Mouse (Mus musculus) stomach, postnatal 0 days (tissue): ENCODE measurements at regions not wholly inside any gene's neighbourhood (a gene's known extent, or its start where the extent isn't known, plus 50 kb on each side); places are given as distances from the start of the nearest gene placed in this dataset.

ENCODE experiments used
- ATAC-seq: fragments of 200-750 bp; cut with Nextera tagmentation; 2 replicates; pipeline ENCODE4 v1.8.0; 2017; ENCODE audit not compliant: low FRiP score, low TSS enrichment
- DNase-seq: peaks from one replicate; pipeline ENCODE4 v3.0.0-alpha.2; 2016; ENCODE audit warnings: low spot score
- H3K27ac ChIP-seq: fragments of 300-500 bp; sonication (generic); replicated peaks from 2 replicates; pipeline ENCODE4 v1.5.1; 2014; ENCODE audit warnings: mild to moderate bottlenecking, control low read depth
- H3K27me3 ChIP-seq: fragments of 300-500 bp; sonication (generic); 2 replicates; pipeline ENCODE4 v1.6.1; 2014; ENCODE audit warnings: low read length; ENCODE audit not compliant: control insufficient read depth, insufficient read depth
- H3K36me3 ChIP-seq: fragments of 300-500 bp; sonication (generic); 2 replicates; pipeline ENCODE4 v1.6.1; 2014; ENCODE audit warnings: low read length, mixed read lengths; ENCODE audit not compliant: control insufficient read depth, insufficient read depth
- H3K4me1 ChIP-seq: fragments of 300-500 bp; sonication (generic); replicated peaks from 2 replicates; pipeline ENCODE4 v1.6.1; 2014; ENCODE audit warnings: antibody characterized with exemption; ENCODE audit not compliant: control insufficient read depth, insufficient read depth
- H3K4me2 ChIP-seq: fragments of 300-500 bp; sonication (generic); replicated peaks from 2 replicates; pipeline ENCODE4 v1.6.1; 2014; ENCODE audit warnings: low read depth, mild to moderate bottlenecking, control low read depth, moderate library complexity
- H3K4me3 ChIP-seq: fragments of 300-500 bp; sonication (generic); 2 replicates; pipeline ENCODE4 v1.5.1; 2014; ENCODE audit warnings: low read depth, low read length, control low read depth
- H3K9ac ChIP-seq: fragments of 300-500 bp; sonication (generic); 2 replicates; pipeline ENCODE4 v1.6.1; 2014; ENCODE audit warnings: mild to moderate bottlenecking, low read length, control low read depth, mixed read lengths
- H3K9me3 ChIP-seq: fragments of 300-500 bp; sonication (generic); 2 replicates; pipeline ENCODE4 v1.6.1; 2016; ENCODE audit warnings: low read length; ENCODE audit not compliant: control insufficient read depth
- CTCF ChIP-seq: IDR thresholded peaks from 2 replicates; pipeline ENCODE4 v1.5.1; 2016; ENCODE audit warnings: antibody characterized with exemption, low read depth, mild to moderate bottlenecking, moderate library complexity
- EP300 ChIP-seq: optimal IDR thresholded peaks from 2 replicates; pipeline ENCODE3; 2016; ENCODE audit warnings: antibody characterized with exemption
- WGBS: fragments of 180-500 bp; shearing (Covaris S2); extraction: QIAGEN DNeasy Blood & Tissue Kit; methylation state at CpG from one replicate; pipeline ENCODE4 v1.1.7; 2014; 5-methylcytosine and 5-hydroxymethylcytosine counted together

DNA sequence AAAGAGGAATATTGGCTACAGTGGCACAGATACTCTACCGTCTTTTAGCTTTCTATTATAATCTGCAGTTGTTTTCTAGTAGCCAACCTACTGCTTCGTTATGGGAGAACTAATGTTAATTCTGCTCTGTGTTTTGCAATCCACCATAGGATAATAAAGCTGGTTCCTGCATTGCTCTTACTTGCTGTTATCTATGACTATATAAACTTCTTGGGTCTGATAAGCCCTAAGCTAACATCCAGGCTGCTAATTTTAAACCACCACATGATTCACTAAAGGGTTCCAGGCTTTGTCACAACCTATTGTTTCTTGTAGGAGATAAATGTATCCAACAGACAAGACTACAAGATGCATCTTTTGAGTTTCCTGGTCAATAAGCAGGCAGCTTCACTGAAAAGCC is 173.5 kb upstream of the Aga start:
- H3K9me3 ChIP-seq: no peaks in the 10 kb centered on the region
- H3K9ac ChIP-seq: no peak overlapping the region
- H3K4me1 ChIP-seq: no peaks in the 10 kb centered on the region
- 81% methylated on average over 2 of the region's 2 CpGs for WGBS
- no peak overlapping the region for H3K4me3 ChIP-seq
- no peak overlapping the region for H3K27ac ChIP-seq
- no peak overlapping the region for H3K4me2 ChIP-seq
- TF ChIP-seq CTCF (no peak), EP300 (no peak)
- H3K27me3 ChIP-seq: no peaks in the 10 kb centered on the region
- DNase-seq (no peak), ATAC-seq (no peak)
- H3K36me3 ChIP-seq: no peaks in the 10 kb centered on the region

DNA sequence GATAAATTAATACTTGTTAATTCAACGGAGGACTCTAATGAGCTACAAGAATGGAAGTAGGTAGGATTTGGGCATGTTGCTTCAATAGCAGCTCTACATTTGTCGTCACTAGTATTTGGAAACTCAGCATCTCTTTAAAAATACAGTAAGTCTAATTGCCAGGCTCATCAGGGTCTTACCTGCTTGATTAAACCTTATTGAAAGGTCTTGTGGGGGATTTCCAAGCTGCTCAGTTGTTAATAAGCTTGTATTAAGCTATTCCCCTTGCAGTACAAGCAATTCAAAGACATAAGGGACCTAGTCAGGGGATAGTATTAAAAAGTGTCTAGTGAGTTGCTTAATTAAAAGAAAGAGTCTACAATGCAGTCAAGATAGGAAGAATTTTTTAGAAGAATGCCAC is 142.9 kb upstream of the Aga start:
- Histone ChIP-seq H3K9me3 (no peaks in the 10 kb centered on the region), H3K4me2 (no peak overlapping the region), H3K4me1 (no peaks in the 10 kb centered on the region), H3K27me3 (no peaks in the 10 kb centered on the region), H3K36me3 (no peaks in the 10 kb centered on the region), H3K9ac (no peak overlapping the region), H3K4me3 (no peak overlapping the region), H3K27ac (no peak overlapping the region)
- DNase-seq (no peak), ATAC-seq (no peak)
- WGBS: 70% methylated on average over 2 of the region's 2 CpGs
- TF ChIP-seq EP300 (no peak), CTCF (no peak)

DNA sequence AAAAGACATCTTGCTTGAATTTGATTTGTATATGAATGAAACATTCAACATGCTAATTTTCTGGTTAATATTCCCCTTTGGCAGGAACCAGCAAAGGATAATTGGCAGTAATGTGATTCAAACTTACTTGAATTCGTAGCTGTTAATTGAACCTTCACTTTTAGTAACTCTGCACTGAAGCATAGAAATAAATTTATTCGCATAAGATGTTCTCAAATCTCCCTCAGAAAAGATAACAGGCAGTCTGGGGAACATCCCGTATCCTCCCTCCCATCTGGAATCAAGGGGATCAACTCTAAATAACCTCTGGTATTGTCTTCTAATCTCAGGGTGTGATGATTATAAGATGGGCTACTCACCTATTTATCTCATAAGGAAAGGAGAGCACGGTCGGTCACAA is 138.1 kb upstream of the Aga start:
- ATAC-seq: no peak
- Histone ChIP-seq H3K4me1 (no peaks in the 10 kb centered on the region), H3K9ac (no peak overlapping the region), H3K4me2 (no peak overlapping the region), H3K27ac (no peak overlapping the region), H3K4me3 (no peak overlapping the region), H3K36me3 (no peaks in the 10 kb centered on the region), H3K27me3 (no peaks in the 10 kb centered on the region), H3K9me3 (no peaks in the 10 kb centered on the region)
- TF ChIP-seq EP300: no peak
- no peak for TF ChIP-seq CTCF
- 74% methylated on average over 5 of the region's 5 CpGs for WGBS
- DNase-seq: no peak

DNA sequence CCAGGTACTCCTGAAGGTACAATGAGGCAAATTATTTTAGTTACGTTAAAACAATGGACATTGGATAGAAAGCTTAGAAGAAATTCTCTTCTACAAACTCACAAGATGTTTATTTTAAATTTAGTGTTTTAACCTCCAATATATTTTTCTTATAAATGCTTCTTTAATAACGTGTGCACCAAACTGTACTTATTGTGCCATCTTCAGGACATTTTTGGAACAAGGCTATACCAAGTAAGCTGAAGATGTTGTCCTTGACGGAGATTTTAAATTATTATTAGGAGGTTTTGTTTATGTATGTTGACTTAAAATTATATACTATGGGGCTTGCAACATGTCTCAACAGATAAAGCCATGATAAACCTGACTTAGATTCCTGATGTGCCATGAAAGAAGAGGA is 99.4 kb upstream of the Aga start:
- H3K27me3 ChIP-seq: no peaks in the 10 kb centered on the region
- no peak for TF ChIP-seq EP300
- TF ChIP-seq CTCF: peak; percentile 42
- no peaks in the 10 kb centered on the region for H3K9me3 ChIP-seq
- H3K4me1 ChIP-seq: no peaks in the 10 kb centered on the region
- H3K9ac ChIP-seq: no peak overlapping the region
- H3K4me2 ChIP-seq: no peak overlapping the region
- H3K36me3 ChIP-seq: no peaks in the 10 kb centered on the region
- 48% methylated on average over 3 of the region's 3 CpGs for WGBS
- H3K27ac ChIP-seq: no peak overlapping the region
- H3K4me3 ChIP-seq: no peak overlapping the region
- DNase-seq (no peak), ATAC-seq (no peak)

DNA sequence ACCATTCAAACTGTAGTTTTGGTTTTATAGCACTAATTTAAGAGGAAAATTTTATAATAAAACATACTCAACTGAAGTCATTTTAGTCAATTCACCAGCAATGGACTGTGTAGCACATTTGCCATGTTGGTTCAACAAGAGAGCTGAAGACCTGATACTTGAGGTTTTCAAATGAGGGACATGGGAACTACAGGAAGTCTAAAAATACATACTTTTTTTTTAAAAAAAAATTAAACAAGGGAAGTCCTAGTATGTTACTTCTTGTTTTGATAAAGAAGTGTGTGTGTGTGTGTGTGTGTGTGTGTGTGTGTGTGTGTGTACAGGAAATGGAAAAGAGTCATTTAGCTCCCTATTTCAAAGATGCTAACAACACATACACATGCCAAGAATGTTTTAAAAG is 77.3 kb upstream of the Aga start:
- no peaks in the 10 kb centered on the region for H3K9me3 ChIP-seq
- DNase-seq: no peak
- H3K4me1 ChIP-seq: no peaks in the 10 kb centered on the region
- H3K4me3 ChIP-seq: no peak overlapping the region
- no peaks in the 10 kb centered on the region for H3K27me3 ChIP-seq
- H3K9ac ChIP-seq: no peak overlapping the region
- H3K4me2 ChIP-seq: no peak overlapping the region
- H3K27ac ChIP-seq: no peak overlapping the region
- H3K36me3 ChIP-seq: no peaks in the 10 kb centered on the region
- TF ChIP-seq CTCF: no peak
- no peak for TF ChIP-seq EP300
- no peak for ATAC-seq

DNA sequence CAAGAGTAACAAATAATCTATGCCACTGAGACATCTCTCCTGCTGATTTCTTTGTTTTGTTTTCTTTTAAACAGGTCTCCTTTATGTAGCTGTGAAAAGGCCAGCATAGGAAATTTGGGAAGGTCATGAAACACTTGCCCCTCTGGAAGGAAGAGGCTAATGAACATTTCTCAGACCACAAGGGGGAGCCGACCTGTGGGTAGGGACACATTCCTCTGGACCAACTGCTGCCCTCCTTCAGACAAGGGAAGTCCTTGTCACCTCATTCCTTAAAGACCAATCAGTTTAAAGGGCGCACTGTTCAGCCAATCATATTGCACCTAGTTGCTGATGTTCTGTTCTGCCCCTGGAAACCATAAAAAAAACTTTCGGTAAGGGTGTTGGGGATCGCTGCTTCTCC is 75.8 kb upstream of the Aga start:
- ATAC-seq: no peak
- TF ChIP-seq EP300 (no peak), CTCF (no peak)

More for the DNA sequence above, 75.8 kb upstream of the Aga start:
- H3K27me3 ChIP-seq: no peaks in the 10 kb centered on the region
- WGBS: 92% methylated on average over 4 of the region's 4 CpGs
- H3K4me3 ChIP-seq: no peak overlapping the region
- DNase-seq: no peak
- no peak overlapping the region for H3K27ac ChIP-seq
- H3K4me1 ChIP-seq: no peaks in the 10 kb centered on the region
- H3K9ac ChIP-seq: no peak overlapping the region
- H3K36me3 ChIP-seq: no peaks in the 10 kb centered on the region
- H3K9me3 ChIP-seq: no peaks in the 10 kb centered on the region
- H3K4me2 ChIP-seq: no peak overlapping the region
